Mouse (Mus musculus) CH12.LX (cell line): Measurements from ENCODE around the gene Rpl10a. TPM values are rescaled to one million over a fixed set of nuclear protein-coding genes. Genes with fewer than 3 reads are reported as not detected.

ENCODE experiments used
- DNase-seq: peaks from one replicate; pipeline ENCODE4 v3.0.0-alpha.2; 2013; ENCODE audit errors: extremely low read depth
- H3K27ac ChIP-seq: 2 replicates; pipeline ENCODE4 v1.5.1; 2012; ENCODE audit warnings: low read depth, mild to moderate bottlenecking, control low read depth, moderate library complexity; ENCODE audit not compliant: insufficient read depth
- H3K27me3 ChIP-seq: replicated peaks from 2 replicates; pipeline ENCODE3; 2012; ENCODE audit warnings: inconsistent platforms
- H3K36me3 ChIP-seq, 2 experiments: replicated peaks in 1 of 2; 2 replicates each; pipeline versions ENCODE3 to v1.6.1; 2012; ENCODE audit warnings: inconsistent platforms in 1 of 2, low read length in 1 of 2, mild to moderate bottlenecking in 1 of 2, mixed read lengths in 1 of 2, moderate library complexity in 1 of 2; ENCODE audit not compliant: control insufficient read depth in 1 of 2, insufficient read depth in 1 of 2
- H3K4me1 ChIP-seq, 2 experiments: 2 replicates each; pipeline ENCODE4 v1.6.1; 2012; ENCODE audit warnings: inconsistent platforms in 1 of 2, moderate library complexity in 1 of 2; ENCODE audit not compliant: insufficient read depth in 2 of 2, control insufficient read depth in 1 of 2
- H3K4me2 ChIP-seq: 2 replicates; pipeline ENCODE4 v1.6.1; 2012; ENCODE audit warnings: low read depth, mild to moderate bottlenecking, control low read depth; ENCODE audit not compliant: poor library complexity, insufficient read depth, severe bottlenecking
- H3K4me3 ChIP-seq, 3 experiments: fragments of 150-350 bp in 1 of 3; sonication (generic) in 1 of 3; replicated peaks in 1 of 3; 2 replicates each; pipeline versions ENCODE3 to v1.5.1; 2011 to 2012; ENCODE audit warnings: low read depth in 2 of 3, low read length in 2 of 3, mild to moderate bottlenecking in 2 of 3, moderate library complexity in 2 of 3, control low read depth in 1 of 3, improper control_type of control experiment in 1 of 3, inconsistent platforms in 1 of 3, mixed read lengths in 1 of 3; ENCODE audit not compliant: poor library complexity in 1 of 3
- H3K79me2 ChIP-seq: replicated peaks from 2 replicates; pipeline ENCODE4 v1.6.1; 2012; ENCODE audit warnings: mild to moderate bottlenecking, moderate library complexity; ENCODE audit not compliant: control insufficient read depth, poor library complexity, insufficient read depth, severe bottlenecking; ENCODE audit errors: extremely low read depth
- H3K9ac ChIP-seq: 2 replicates; pipeline ENCODE4 v1.6.1; 2012; ENCODE audit warnings: low read depth, mild to moderate bottlenecking, control low read depth, moderate library complexity; ENCODE audit not compliant: insufficient read depth
- H3K9me3 ChIP-seq: replicated peaks from 2 replicates; pipeline ENCODE3; 2012; ENCODE audit warnings: low read length, inconsistent platforms, mixed read lengths
- BHLHE40 ChIP-seq: IDR thresholded peaks from 2 replicates; pipeline ENCODE4 v1.6.1; 2011; ENCODE audit warnings: mild to moderate bottlenecking, low read depth, low read length, improper control_type of control experiment
- CHD2 ChIP-seq: IDR thresholded peaks from 2 replicates; pipeline ENCODE4 v1.6.1; 2011; ENCODE audit warnings: low read length, improper control_type of control experiment
- CTCF ChIP-seq, 2 experiments: IDR thresholded peaks in 1 of 2; conservative IDR thresholded peaks in 1 of 2; 2 replicates each; pipeline ENCODE4 v1.5.1; 2011 to 2012; ENCODE audit warnings: low read depth in 2 of 2, low read length in 2 of 2, improper control_type of control experiment in 1 of 2, inconsistent platforms in 1 of 2, mild to moderate bottlenecking in 1 of 2, moderate library complexity in 1 of 2
- E2F4 ChIP-seq: IDR thresholded peaks from 2 replicates; pipeline ENCODE4 v1.6.1; 2011; ENCODE audit warnings: low read depth, low read length, improper control_type of control experiment; ENCODE audit not compliant: insufficient replicate concordance
- ELF1 ChIP-seq: IDR thresholded peaks from 2 replicates; pipeline ENCODE4 v1.6.1; 2014; ENCODE audit warnings: low read depth, mild to moderate bottlenecking, inconsistent platforms, low read length, improper control_type of control experiment
- EP300 ChIP-seq: IDR thresholded peaks from 2 replicates; pipeline ENCODE4 v1.6.1; 2011; ENCODE audit warnings: low read length, improper control_type of control experiment
- IRF4 ChIP-seq: IDR thresholded peaks from 2 replicates; pipeline ENCODE4 v1.6.1; 2014; ENCODE audit warnings: low read depth, mild to moderate bottlenecking, inconsistent platforms, low read length, improper control_type of control experiment
- JUN ChIP-seq: IDR thresholded peaks from 2 replicates; pipeline ENCODE4 v1.6.1; 2011; ENCODE audit warnings: low read depth, mild to moderate bottlenecking, low read length, improper control_type of control experiment, moderate library complexity; ENCODE audit not compliant: insufficient read depth
- JUND ChIP-seq: conservative IDR thresholded peaks from 2 replicates; pipeline ENCODE4 v1.6.1; 2011; ENCODE audit warnings: low read depth, low read length, improper control_type of control experiment
- MAX ChIP-seq: IDR thresholded peaks from 2 replicates; pipeline ENCODE4 v1.6.1; 2011; ENCODE audit warnings: low read length, improper control_type of control experiment
- MAZ ChIP-seq: IDR thresholded peaks from 2 replicates; pipeline ENCODE4 v1.6.1; 2012; ENCODE audit warnings: low read depth, mild to moderate bottlenecking, inconsistent platforms, low read length, improper control_type of control experiment, moderate library complexity
- MYC ChIP-seq: IDR thresholded peaks from 2 replicates; pipeline ENCODE4 v1.6.1; 2011; ENCODE audit warnings: low read depth, mild to moderate bottlenecking, improper control_type of control experiment, low read length
- RAD21 ChIP-seq: IDR thresholded peaks from 2 replicates; pipeline ENCODE4 v1.6.1; 2011; ENCODE audit warnings: low read depth, mild to moderate bottlenecking, low read length, improper control_type of control experiment, moderate library complexity
- SMC3 ChIP-seq: IDR thresholded peaks from 2 replicates; pipeline ENCODE4 v1.6.1; 2011; ENCODE audit warnings: low read depth, low read length, improper control_type of control experiment
- TBP ChIP-seq: conservative IDR thresholded peaks from 2 replicates; pipeline ENCODE4 v1.6.1; 2011; ENCODE audit warnings: low read depth, low read length, improper control_type of control experiment
- USF2 ChIP-seq: conservative IDR thresholded peaks from 2 replicates; pipeline ENCODE4 v1.6.1; 2011; ENCODE audit warnings: low read depth, low read length, improper control_type of control experiment
- ZKSCAN1 ChIP-seq: IDR thresholded peaks from 2 replicates; pipeline ENCODE4 v1.6.1; 2012; ENCODE audit warnings: low read depth, inconsistent platforms, low read length, improper control_type of control experiment, borderline replicate concordance
- ZNF384 ChIP-seq: IDR thresholded peaks from 2 replicates; pipeline ENCODE4 v1.6.1; 2012; ENCODE audit warnings: low read depth, low read length, improper control_type of control experiment, inconsistent platforms
- dilution Hi-C: fragments of 300-500 bp; cut with MboI; formaldehyde crosslinking; loops from 2 replicates; pipeline ENCODE4 v1.14.3; 2020; ENCODE audit warnings: low sequenced_read_pairs; ENCODE audit not compliant: extremely low pct_unique_long_range_greater_than_20kb, extremely low pct_ligation_motif_present
- in situ Hi-C: fragments of 300-500 bp; cut with MboI; formaldehyde crosslinking; loops from 3 replicates; pipeline ENCODE4 v1.14.3; 2019; ENCODE audit warnings: low sequenced_read_pairs, low pct_ligation_motif_present, low pct_unique_long_range_greater_than_20kb, mixed read lengths
- polyA plus RNA-seq: library from polyadenylated mRNA; unstranded; fragments of >175 nt; gene quantifications from 2 replicates; pipeline ENCODE4 v1.2.1, GENCODE M21; 2012; ENCODE audit warnings: low read depth; ENCODE audit not compliant: insufficient read length
- total RNA-seq, 2 experiments: library from RNA; depleted of rRNA; stranded (reverse); fragments of 300-350 nt in 1 of 2; fragments of >200 nt in 1 of 2; gene quantifications; 2 replicates each; pipeline ENCODE4 v1.2.3; 2012 to 2014

Gene Rpl10a
- total and polyA plus RNA-seq, 3 experiments = 1,605 to 4,144 (median 3,467) TPM

DNA sequence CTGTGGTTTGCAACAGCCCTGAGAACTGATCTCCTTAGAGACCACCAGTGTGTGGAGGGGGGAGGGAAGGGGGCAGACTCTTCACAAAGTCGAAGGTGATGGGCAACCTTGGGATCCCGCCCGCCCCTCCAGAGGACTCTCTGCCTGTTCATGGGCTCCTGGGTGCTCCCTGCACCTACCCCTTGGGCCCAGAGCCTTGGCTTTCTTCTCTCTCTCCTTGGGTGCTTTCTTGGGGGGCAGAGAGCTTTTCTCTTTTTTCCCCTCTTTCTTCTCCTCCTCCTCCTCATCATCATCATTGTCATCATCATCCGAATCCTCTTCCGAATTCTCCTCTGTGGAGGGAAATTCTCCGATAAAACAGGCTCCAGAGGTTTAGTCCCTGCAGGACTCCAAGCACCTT, 35.2 kb downstream of the Rpl10a start:
- Histone ChIP-seq H3K36me3 (no peaks in the 10 kb centered on the region), H3K4me2 (no peak overlapping the region), H3K9ac (no peak overlapping the region), H3K4me1 (peaks cover 2 to 7% of the 10 kb centered on the region in 2 experiments; a peak in 1 of 4 replicates), H3K9me3 (no peaks in the 10 kb centered on the region), H3K79me2 (no peaks in the 10 kb centered on the region), H3K27ac (no peak overlapping the region), H3K27me3 (peaks cover 66% of the 10 kb centered on the region), H3K4me3 (no peak overlapping the region)
- DNase-seq = no peak
- in situ Hi-C loops = no loop called here
- TF ChIP-seq ZKSCAN1 (no peak), MAX (no peak), USF2 (no peak), E2F4 (no peak), TBP (no peak), CHD2 (no peak), ZNF384 (no peak), MYC (no peak), ELF1 (no peak), JUND (no peak)
- dilution Hi-C loops = no loop called here

DNA sequence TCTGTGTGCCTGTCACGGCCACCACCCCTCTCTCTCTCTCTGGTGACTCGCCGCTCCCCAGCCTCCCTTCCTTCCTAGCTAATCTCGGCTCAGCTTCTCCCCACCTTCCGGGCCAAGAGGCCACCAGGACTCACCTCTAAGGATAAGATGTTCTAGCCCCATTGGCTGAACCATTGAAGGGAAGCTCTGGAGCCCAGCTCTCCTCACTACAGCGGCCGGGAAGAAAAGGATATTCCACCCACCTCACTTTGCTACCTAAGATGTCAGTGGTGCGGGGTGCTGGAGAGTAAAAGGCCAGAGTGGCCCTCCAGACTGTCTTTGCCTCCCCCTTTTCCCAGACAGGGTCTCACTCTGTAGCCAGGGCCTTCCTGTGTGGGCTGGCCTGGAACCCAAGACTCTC, 36.9 kb downstream of the Rpl10a start, which contains the start of gene Tulp1:
Gene Tulp1, minus strand, starts transcription at position 101 of the 400 bp plus-strand sequence.
- Histone ChIP-seq H3K4me2 (no peak within 1 kb of the TSS), H3K27me3 (peaks cover 59% of the 10 kb centered on the region), H3K9me3 (no peaks in the 10 kb centered on the region), H3K27ac (no peak within 1 kb of the TSS), H3K9ac (no peak within 1 kb of the TSS), H3K4me3 (no peak within 1 kb of the TSS), H3K36me3 (no peaks in the 10 kb centered on the region), H3K79me2 (no peaks in the 10 kb centered on the region), H3K4me1 (peaks cover 2 to 8% of the 10 kb centered on the region in 2 experiments; a peak in 1 of 4 replicates)
- dilution Hi-C loops = no loop called here
- TF ChIP-seq E2F4 (no peak), TBP (no peak), JUN (no peak)
- DNase-seq = no peak
- in situ Hi-C loops = no loop called here

DNA sequence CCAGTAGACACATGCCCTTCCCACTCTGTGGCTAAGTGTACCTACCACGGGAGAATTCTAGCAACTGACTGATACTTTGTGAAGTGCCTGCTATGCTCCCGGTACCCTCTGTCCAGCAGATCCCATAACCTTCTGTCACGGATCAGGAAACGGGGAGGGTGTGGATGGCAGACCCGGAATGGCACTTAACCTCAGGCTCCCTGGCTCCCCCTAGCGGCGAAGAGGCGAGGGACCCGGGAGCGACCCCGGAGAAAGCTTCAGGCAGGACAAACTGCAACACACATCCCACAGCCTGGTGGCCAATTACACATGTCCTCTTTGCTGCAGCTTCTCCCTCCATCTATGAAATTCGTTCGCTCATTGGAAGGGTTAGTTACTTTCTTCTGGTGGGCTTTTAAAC, 40.2 kb downstream of the Rpl10a start:
- peaks cover 30% of the 10 kb centered on the region for H3K27me3 ChIP-seq
- H3K9me3 ChIP-seq = no peaks in the 10 kb centered on the region
- H3K27ac ChIP-seq = no peak overlapping the region
- H3K9ac ChIP-seq = no peak overlapping the region
- no peaks in the 10 kb centered on the region for H3K79me2 ChIP-seq
- no peaks in the 10 kb centered on the region for H3K36me3 ChIP-seq
- H3K4me3 ChIP-seq = no peak overlapping the region
- dilution Hi-C loops (no loop called here), in situ Hi-C loops (no loop called here)
- TF ChIP-seq EP300 (no peak), IRF4 (0 out of 2 replicates have a peak, but pooled peaks have one; percentile 19), CTCF (conservative IDR thresholded peaks at IDR 0.05 in 1 of 2, IDR thresholded peaks at IDR 0.05 in 1 of 2; ENCODE audit: low read depth in 2 of 2, low read length in 2 of 2) (peak; percentile 84 to 91), MAZ (no peak), RAD21 (peak; percentile 63), ELF1 (peak; percentile 15; the same call in 1 of the 2 replicates), SMC3 (peak; percentile 74), BHLHE40 (no peak)
- DNase-seq = peak; percentile 63
- no peak overlapping the region for H3K4me2 ChIP-seq
- 0 out of 4 replicates have a peak, but pooled peaks cover 0 to 5% of the 10 kb centered on the region in 2 experiments for H3K4me1 ChIP-seq
